Mouse (Mus musculus): ENCODE results near the gene Scube3. TPM values are rescaled to one million over a fixed set of nuclear protein-coding genes. Genes with fewer than 3 reads are reported as not detected.

The Scube3 gene
- total and polyA plus RNA-seq, 2 experiments from 2014 or later: 2.1 to 10.7 TPM

DNA sequence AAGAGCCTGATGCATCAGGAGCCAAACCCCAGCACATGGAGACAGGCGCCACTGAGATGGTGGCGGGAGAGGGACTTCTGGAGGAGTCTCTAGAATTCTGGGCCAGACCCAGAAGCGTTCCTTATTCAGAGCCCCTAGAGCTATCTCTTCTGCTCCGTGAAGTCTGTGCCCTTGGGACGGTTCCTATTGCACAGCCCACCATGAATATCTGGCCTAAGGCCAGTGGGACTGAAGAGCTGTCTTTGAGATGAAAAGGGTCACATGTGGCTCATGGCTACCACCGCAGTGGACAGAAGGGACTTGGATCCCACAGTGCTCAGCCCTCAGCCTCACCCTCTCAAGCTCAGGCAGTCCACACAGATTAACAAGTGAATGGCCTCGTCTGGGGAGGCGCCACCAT lies 7.8 kb downstream of the Scube3 start:
- H3K9me3 ChIP-seq (ENCODE audit: low read length): no peaks in the 10 kb centered on the region
- H3K36me3 ChIP-seq (ENCODE audit: insufficient read depth, low read length): no peaks in the 10 kb centered on the region
- H3K4me3 ChIP-seq (ENCODE audit: low read length): no peak overlapping the region
- no peak for TF ChIP-seq CTCF (IDR thresholded peaks at IDR 0.05; ENCODE audit: low read depth)
- H3K27ac ChIP-seq: no peak overlapping the region
- no peaks in the 10 kb centered on the region for H3K27me3 ChIP-seq (ENCODE audit: insufficient read depth, low read length)
- 0 out of 2 replicates have a peak, but pooled peaks cover 3% of the 10 kb centered on the region for H3K4me1 ChIP-seq (ENCODE audit: insufficient read depth, low read length)
- ATAC-seq (peak; percentile 58), DNase-seq (ENCODE audit: low spot score) (peak; percentile 53)
- no peak overlapping the region for H3K4me2 ChIP-seq (ENCODE audit: low read depth, low read length)
- 45% methylated on average over 8 of the region's 8 CpGs for WGBS
- H3K9ac ChIP-seq (replicated peaks; ENCODE audit: low read length): no peak overlapping the region

DNA sequence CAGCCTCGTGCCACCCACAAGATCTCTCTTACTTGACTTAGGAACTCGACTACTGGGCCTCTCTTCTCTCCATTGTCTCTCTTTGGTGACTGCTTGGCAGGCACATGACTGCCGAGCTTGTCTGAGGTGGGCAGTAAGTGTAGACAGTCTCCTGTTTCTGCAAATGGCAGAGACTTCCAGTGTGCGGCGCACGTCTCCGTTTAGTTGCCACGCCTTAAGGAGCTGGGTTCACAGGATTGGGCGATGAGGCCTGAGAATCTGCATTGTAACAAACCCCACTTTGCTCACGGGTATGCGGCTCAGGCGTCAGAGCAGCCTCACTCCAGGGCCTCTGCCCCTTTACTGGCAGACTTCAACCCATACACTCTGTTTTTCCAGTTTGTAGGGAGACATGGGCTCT lies 8.5 kb downstream of the Scube3 start:
- Histone ChIP-seq H3K4me3 (ENCODE audit: low read length) (no peak overlapping the region), H3K27me3 (ENCODE audit: insufficient read depth, low read length) (no peaks in the 10 kb centered on the region), H3K9me3 (ENCODE audit: low read length) (no peaks in the 10 kb centered on the region), H3K9ac (replicated peaks; ENCODE audit: low read length) (no peak overlapping the region), H3K27ac (no peak overlapping the region), H3K4me2 (ENCODE audit: low read depth, low read length) (no peak overlapping the region), H3K36me3 (ENCODE audit: insufficient read depth, low read length) (no peaks in the 10 kb centered on the region), H3K4me1 (ENCODE audit: insufficient read depth, low read length) (0 out of 2 replicates have a peak, but pooled peaks cover 3% of the 10 kb centered on the region)
- ATAC-seq: no peak
- 69% methylated on average over 12 of the region's 12 CpGs for WGBS
- no peak for TF ChIP-seq CTCF (IDR thresholded peaks at IDR 0.05; ENCODE audit: low read depth)
- no peak for DNase-seq (ENCODE audit: low spot score)

DNA sequence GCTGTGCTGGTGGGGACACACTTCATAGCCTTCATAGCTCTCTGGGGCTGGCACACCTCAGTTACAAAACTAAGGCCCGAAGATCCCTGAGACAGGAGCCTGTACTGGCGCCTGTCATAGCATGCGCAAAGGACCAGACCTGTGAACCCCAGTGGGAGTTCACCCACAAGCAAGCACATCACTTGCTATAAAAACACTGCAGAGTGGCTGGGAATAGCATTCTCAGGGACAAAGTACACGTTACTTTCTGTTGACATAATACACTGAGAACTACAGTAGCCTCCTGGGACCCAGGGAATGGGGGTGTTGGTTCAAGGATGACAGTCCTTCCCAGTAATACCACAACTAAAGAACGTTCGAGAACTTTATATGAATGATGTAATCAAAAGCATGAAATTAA lies 11.2 kb downstream of the Scube3 start:
- DNase-seq (ENCODE audit: low spot score): no peak
- H3K9me3 ChIP-seq (ENCODE audit: low read length): no peaks in the 10 kb centered on the region
- no peak overlapping the region for H3K9ac ChIP-seq (replicated peaks; ENCODE audit: low read length)
- no peaks in the 10 kb centered on the region for H3K27me3 ChIP-seq (ENCODE audit: insufficient read depth, low read length)
- WGBS: 81% methylated on average over 6 of the region's 6 CpGs
- H3K4me2 ChIP-seq (ENCODE audit: low read depth, low read length): no peak overlapping the region
- TF ChIP-seq CTCF (IDR thresholded peaks at IDR 0.05; ENCODE audit: low read depth): no peak
- no peak overlapping the region for H3K27ac ChIP-seq
- no peak for ATAC-seq
- H3K4me3 ChIP-seq (ENCODE audit: low read length): no peak overlapping the region
- H3K36me3 ChIP-seq (ENCODE audit: insufficient read depth, low read length): no peaks in the 10 kb centered on the region
- no peaks in the 10 kb centered on the region for H3K4me1 ChIP-seq (ENCODE audit: insufficient read depth, low read length)

DNA sequence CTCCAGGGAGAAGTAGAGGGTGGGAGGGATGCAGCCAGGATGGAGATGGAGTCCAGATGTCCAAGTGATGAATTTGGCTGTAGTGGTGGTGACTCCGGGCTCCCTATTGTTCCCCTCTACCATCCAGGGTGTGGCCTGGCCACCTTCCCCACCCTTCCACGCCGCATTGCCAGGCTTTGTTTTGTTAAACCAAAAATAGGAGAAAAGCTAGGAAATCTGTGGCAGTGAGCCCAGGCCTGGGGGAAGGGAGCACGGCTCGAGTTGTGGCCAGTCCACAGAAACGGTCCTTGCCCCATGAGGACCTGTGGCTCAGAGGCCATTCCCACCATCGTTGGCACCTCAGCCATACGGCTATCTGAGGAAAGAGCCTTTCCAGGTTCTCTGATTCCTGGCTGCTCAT lies 13.0 kb downstream of the Scube3 start:
- no peak overlapping the region for H3K9ac ChIP-seq (replicated peaks; ENCODE audit: low read length)
- no peak for TF ChIP-seq CTCF (IDR thresholded peaks at IDR 0.05; ENCODE audit: low read depth)
- no peak overlapping the region for H3K4me3 ChIP-seq (ENCODE audit: low read length)
- ATAC-seq (no peak), DNase-seq (ENCODE audit: low spot score) (no peak)
- no peaks in the 10 kb centered on the region for H3K9me3 ChIP-seq (ENCODE audit: low read length)
- no peak overlapping the region for H3K4me2 ChIP-seq (ENCODE audit: low read depth, low read length)
- WGBS: 86% methylated on average over 8 of the region's 8 CpGs
- H3K36me3 ChIP-seq (ENCODE audit: insufficient read depth, low read length): no peaks in the 10 kb centered on the region
- H3K4me1 ChIP-seq (ENCODE audit: insufficient read depth, low read length): no peaks in the 10 kb centered on the region
- no peak overlapping the region for H3K27ac ChIP-seq
- H3K27me3 ChIP-seq (ENCODE audit: insufficient read depth, low read length): no peaks in the 10 kb centered on the region

DNA sequence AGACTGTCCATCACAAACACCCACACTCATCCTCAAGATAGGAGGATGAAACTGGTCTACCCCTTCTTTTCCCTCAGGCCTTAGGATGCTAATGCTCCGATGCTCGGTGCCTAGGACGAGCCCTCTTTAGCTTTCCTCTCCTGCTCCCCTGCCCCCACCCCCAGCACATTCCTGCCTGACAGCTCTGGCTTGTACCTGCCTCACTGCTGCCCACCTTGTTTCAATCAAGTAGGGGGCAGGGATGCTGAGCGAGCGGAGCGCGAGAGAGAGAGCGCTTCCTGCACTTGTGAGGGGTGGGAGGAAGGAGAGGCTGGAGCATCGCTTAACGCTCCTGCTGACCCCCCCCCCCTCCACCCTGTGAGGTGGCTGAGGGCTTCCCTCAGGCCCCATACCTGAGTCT lies 18.4 kb downstream of the Scube3 start:
- H3K4me1 ChIP-seq (ENCODE audit: insufficient read depth, low read length): no peaks in the 10 kb centered on the region
- WGBS: 37% methylated on average over 10 of the region's 10 CpGs
- H3K36me3 ChIP-seq (ENCODE audit: insufficient read depth, low read length): no peaks in the 10 kb centered on the region
- no peak for ATAC-seq
- H3K27ac ChIP-seq: no peak overlapping the region
- no peak overlapping the region for H3K4me3 ChIP-seq (ENCODE audit: low read length)
- no peak for DNase-seq (ENCODE audit: low spot score)
- H3K27me3 ChIP-seq (ENCODE audit: insufficient read depth, low read length): no peaks in the 10 kb centered on the region
- no peak for TF ChIP-seq CTCF (IDR thresholded peaks at IDR 0.05; ENCODE audit: low read depth)
- H3K4me2 ChIP-seq (ENCODE audit: low read depth, low read length): no peak overlapping the region
- H3K9me3 ChIP-seq (ENCODE audit: low read length): no peaks in the 10 kb centered on the region
- H3K9ac ChIP-seq (replicated peaks; ENCODE audit: low read length): no peak overlapping the region

DNA sequence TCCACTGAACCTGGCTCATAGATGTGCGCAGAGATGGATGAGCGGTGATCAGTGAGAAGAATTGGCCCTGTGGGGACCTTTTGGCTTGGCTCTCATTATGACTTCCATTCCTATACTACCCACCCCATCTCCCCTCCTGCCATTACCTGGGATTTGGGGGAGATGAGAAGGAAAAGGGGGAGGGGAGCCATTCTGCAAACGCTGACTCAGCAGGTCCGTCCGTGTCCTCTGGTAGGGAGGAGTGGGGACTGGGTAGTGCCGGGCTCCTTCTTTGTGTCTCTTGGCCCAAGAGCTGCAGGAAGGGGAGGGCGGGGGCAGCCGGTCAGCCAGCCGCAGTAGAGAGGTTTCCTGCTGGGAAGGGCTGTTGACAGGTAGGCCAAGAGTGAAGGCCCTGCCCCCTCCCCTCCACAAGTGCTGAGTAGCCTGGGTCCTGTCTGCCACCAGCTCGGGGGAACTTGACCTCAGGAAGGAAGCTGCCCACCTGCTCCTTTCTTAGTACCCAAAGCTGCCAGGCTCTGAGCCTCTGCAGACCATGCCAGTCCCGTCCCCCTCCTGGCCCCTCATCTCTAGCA lies 19.5 kb downstream of the Scube3 start:
- WGBS: 35% methylated on average over 9 of the region's 11 CpGs
- Histone ChIP-seq H3K27ac (no peak overlapping the region), H3K9me3 (ENCODE audit: low read length) (no peaks in the 10 kb centered on the region), H3K4me2 (ENCODE audit: low read depth, low read length) (no peak overlapping the region), H3K4me1 (ENCODE audit: insufficient read depth, low read length) (no peaks in the 10 kb centered on the region), H3K27me3 (ENCODE audit: insufficient read depth, low read length) (no peaks in the 10 kb centered on the region), H3K9ac (replicated peaks; ENCODE audit: low read length) (no peak overlapping the region), H3K4me3 (ENCODE audit: low read length) (no peak overlapping the region), H3K36me3 (ENCODE audit: insufficient read depth, low read length) (no peaks in the 10 kb centered on the region)
- ATAC-seq (no peak), DNase-seq (ENCODE audit: low spot score) (no peak)
- TF ChIP-seq CTCF (IDR thresholded peaks at IDR 0.05; ENCODE audit: low read depth): no peak

DNA sequence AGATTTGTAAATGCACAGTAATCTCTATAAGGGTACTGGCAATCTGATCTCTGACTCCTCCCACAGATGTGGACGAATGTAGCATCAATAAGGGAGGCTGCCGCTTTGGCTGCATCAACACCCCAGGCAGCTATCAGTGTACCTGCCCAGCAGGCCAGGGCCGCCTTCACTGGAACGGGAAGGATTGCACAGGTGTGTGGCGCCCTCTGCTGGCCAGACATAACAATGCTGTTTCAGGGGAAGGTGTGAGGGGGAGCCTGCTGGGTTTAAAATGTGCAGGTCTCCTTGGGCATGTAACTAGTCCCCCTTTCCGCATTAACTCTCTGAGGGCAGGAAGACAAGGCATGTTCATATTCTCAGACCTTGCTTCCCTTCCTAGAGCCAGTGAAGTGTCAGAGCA lies 21.7 kb downstream of the Scube3 start:
- no peak overlapping the region for H3K27ac ChIP-seq
- no peak overlapping the region for H3K4me3 ChIP-seq (ENCODE audit: low read length)
- no peaks in the 10 kb centered on the region for H3K27me3 ChIP-seq (ENCODE audit: insufficient read depth, low read length)
- H3K9me3 ChIP-seq (ENCODE audit: low read length): no peaks in the 10 kb centered on the region
- ATAC-seq (peak; percentile 40; the same call in 1 of the 2 replicates), DNase-seq (ENCODE audit: low spot score) (peak; percentile 79)
- 5% methylated on average over 6 of the region's 6 CpGs for WGBS
- H3K4me1 ChIP-seq (ENCODE audit: insufficient read depth, low read length): no peaks in the 10 kb centered on the region
- no peaks in the 10 kb centered on the region; the same call in 1 of the 2 replicates for H3K36me3 ChIP-seq (ENCODE audit: insufficient read depth, low read length)
- TF ChIP-seq CTCF (IDR thresholded peaks at IDR 0.05; ENCODE audit: low read depth): peak; percentile 95
- H3K4me2 ChIP-seq (ENCODE audit: low read depth, low read length): no peak overlapping the region
- H3K9ac ChIP-seq (replicated peaks; ENCODE audit: low read length): no peak overlapping the region

All from hindbrain, postnatal 0 days (tissue).